Mouse (Mus musculus) liver, embryonic 14.5 days (tissue): Measurements from ENCODE around the gene Fam166a.

Experiments used
- CTCF ChIP-seq: IDR thresholded peaks from 2 replicates; pipeline ENCODE4 v1.5.1; 2016; ENCODE audit warnings: antibody characterized with exemption, low read depth, control low read depth
- EP300 ChIP-seq: IDR thresholded peaks from 2 replicates; pipeline ENCODE4 v1.6.1; 2016; ENCODE audit warnings: antibody characterized with exemption, low read depth

- no peak for TF ChIP-seq EP300
- TF ChIP-seq CTCF = no peak
These were observed 18.1 kb downstream of the Fam166a start, which contains the start of gene Rnf224 for GRCm38 (mm10) chr2:25236614-25237013.
